Mouse (Mus musculus): ENCODE measurements around the gene Atxn7l2.

GRCm38 (mm10) chr3:108184742-108185141 lies 26.0 kb downstream of the Atxn7l2 start:
- TF ChIP-seq GATA1 (IDR thresholded peaks at IDR 0.05; ENCODE audit: borderline replicate concordance, low read length) = no peak
- no peak for TF ChIP-seq FLI1 (IDR thresholded peaks at IDR 0.05; ENCODE audit: low read length)
